Mouse (Mus musculus): ENCODE measurements at regions not wholly inside any gene's neighbourhood (a gene's known extent, or its start where the extent isn't known, plus 50 kb on each side); places are given as distances from the start of the nearest gene placed in this dataset.

- TF ChIP-seq CTCF (IDR thresholded peaks at IDR 0.05; ENCODE audit: borderline replicate concordance, extremely low read depth, insufficient read depth, insufficient read length), result peak; percentile 59; the same call in 1 of the 2 replicates
- no peak for TF ChIP-seq POLR2A (IDR thresholded peaks at IDR 0.05; ENCODE audit: borderline replicate concordance, extremely low read depth, insufficient read depth, insufficient read length, poor library complexity, severe bottlenecking)
Observed at GRCm38 (mm10) chr6:53164423-53164841, 96.0 kb upstream of the Jazf1 start.
